8 mouse cellular contexts compared by ENCODE assay signal in genomic region chr1:161142531-161143159, GRCm38 (mm10). TPM values are rescaled to one million over a fixed set of nuclear protein-coding genes. Genes with fewer than 3 reads are reported as not detected.
DNase-seq lines count a peak whose midpoint lies in the region; ATAC-seq and TF ChIP-seq lines count a peak whose summit lies in the region.

Gene Ankrd45, plus strand, starts transcription at chr1:161142691.

- DNase-seq in brain, adult 2 months (ENCODE audit: low read depth, low spot score), result peak; percentile 80
- DNase-seq in forebrain, embryonic 10.5 days (ENCODE audit: extremely low spot score, low spot score), result peak; percentile 73
- peak; percentile 75 for DNase-seq in hindbrain, embryonic 11.5 days (ENCODE audit: low spot score)
- DNase-seq in layer of hippocampus, postnatal 10 days (ENCODE audit: low spot score in 2 of 2), result peak; percentile 50 to 63
- DNase-seq in right cerebral cortex, adult 18-20 months, result peak; percentile 84
- DNase-seq in gastrocnemius, adult 8-10 months (ENCODE audit: low spot score in 2 of 2), result no peak

- peak; percentile 95 for ATAC-seq in hindbrain, embryonic 11.5 days (ENCODE audit: low FRiP score)
- ATAC-seq in lung, embryonic 16.5 days (ENCODE audit: low read depth), result peak; percentile 78

- WGBS in forebrain, embryonic 10.5 days, result 3% methylated on average over 33 of the region's 33 CpGs
- WGBS in hindbrain, embryonic 11.5 days, result 6% methylated on average over 33 of the region's 33 CpGs
- WGBS in lung, embryonic 16.5 days, result 4% methylated on average over 33 of the region's 33 CpGs

- H3K4me1 ChIP-seq in E14TG2a.4 (replicated peaks; ENCODE audit: low read depth, low read length), result peaks cover 33% of the 10 kb centered on the region
- H3K4me1 ChIP-seq in forebrain, embryonic 10.5 days, result peaks cover 10% of the 10 kb centered on the region
- no peaks in the 10 kb centered on the region for H3K4me1 ChIP-seq in hindbrain, embryonic 11.5 days (replicated peaks; ENCODE audit: control insufficient read depth, insufficient read depth, low read length)
- no peaks in the 10 kb centered on the region; the same call in 1 of the 2 replicates for H3K4me1 ChIP-seq in lung, embryonic 16.5 days (replicated peaks; ENCODE audit: control insufficient read depth, insufficient read depth, low read length)

- no peaks in the 10 kb centered on the region for H3K27me3 ChIP-seq in E14TG2a.4 (ENCODE audit: insufficient read depth, low read length)
- peaks cover 6% of the 10 kb centered on the region for H3K27me3 ChIP-seq in forebrain, embryonic 10.5 days (ENCODE audit: poor library complexity, severe bottlenecking)
- no peaks in the 10 kb centered on the region for H3K27me3 ChIP-seq in hindbrain, embryonic 11.5 days (ENCODE audit: control insufficient read depth, insufficient read depth, low read length)
- H3K27me3 ChIP-seq in lung, embryonic 16.5 days (ENCODE audit: control insufficient read depth, insufficient read depth, low read depth, low read length), result no peaks in the 10 kb centered on the region; the same call in 1 of the 2 replicates

- peaks cover 13% of the 10 kb centered on the region for H3K36me3 ChIP-seq in E14TG2a.4 (ENCODE audit: insufficient read depth, low read length)
- H3K36me3 ChIP-seq in forebrain, embryonic 10.5 days (replicated peaks), result no peaks in the 10 kb centered on the region
- no peaks in the 10 kb centered on the region for H3K36me3 ChIP-seq in hindbrain, embryonic 11.5 days (ENCODE audit: control insufficient read depth, insufficient read depth, low read length)
- no peaks in the 10 kb centered on the region for H3K36me3 ChIP-seq in lung, embryonic 16.5 days (ENCODE audit: control insufficient read depth, insufficient read depth, low read length)

- peaks cover 27% of the 10 kb centered on the region for H3K9me3 ChIP-seq in E14TG2a.4 (ENCODE audit: low read length)
- H3K9me3 ChIP-seq in forebrain, embryonic 10.5 days, result no peaks in the 10 kb centered on the region
- H3K9me3 ChIP-seq in hindbrain, embryonic 11.5 days (ENCODE audit: control insufficient read depth, low read length), result no peaks in the 10 kb centered on the region
- H3K9me3 ChIP-seq in lung, embryonic 16.5 days (ENCODE audit: control insufficient read depth, low read length), result no peaks in the 10 kb centered on the region

- peak within 1 kb of the TSS; percentile 58 for H3K4me2 ChIP-seq in hindbrain, embryonic 11.5 days (replicated peaks; ENCODE audit: low read depth, low read length)
- H3K4me2 ChIP-seq in lung, embryonic 16.5 days (ENCODE audit: low read depth, low read length), result peak within 1 kb of the TSS; percentile 54

- peak within 1 kb of the TSS; percentile 75 for H3K4me3 ChIP-seq in E14TG2a.4 (replicated peaks; ENCODE audit: low read length)
- peak within 1 kb of the TSS; percentile 57 for H3K4me3 ChIP-seq in forebrain, embryonic 10.5 days
- H3K4me3 ChIP-seq in hindbrain, embryonic 11.5 days (ENCODE audit: low read depth, low read length), result peak within 1 kb of the TSS; percentile 36
- peak within 1 kb of the TSS; percentile 38 for H3K4me3 ChIP-seq in lung, embryonic 16.5 days (ENCODE audit: low read length)

- TF ChIP-seq CTCF in E14TG2a.4 (conservative IDR thresholded peaks at IDR 0.05; ENCODE audit: low read length), result no peak

- H3K27ac ChIP-seq in forebrain, embryonic 10.5 days, result peak within 1 kb of the TSS; percentile 79
- no peak within 1 kb of the TSS for H3K27ac ChIP-seq in hindbrain, embryonic 11.5 days (ENCODE audit: low read depth, low read length)
- no peak within 1 kb of the TSS for H3K27ac ChIP-seq in lung, embryonic 16.5 days (ENCODE audit: low read length)

- peak within 1 kb of the TSS; percentile 58 for H3K9ac ChIP-seq in hindbrain, embryonic 11.5 days (ENCODE audit: low read depth, low read length)
- H3K9ac ChIP-seq in lung, embryonic 16.5 days (ENCODE audit: low read length), result peak within 1 kb of the TSS; percentile 33

RNA-seq across cellular contexts. Expression of gene Ankrd45, which starts in this region (rescaled TPM):
- 8.8 and 8.9 TPM in 2 replicates for polyA plus RNA-seq in forebrain, embryonic 10.5 days (2016; fragmentation: Nextera tagmentation; extraction: Ambion mirVana)
- 4.6 and 5.9 TPM in 2 replicates for polyA plus RNA-seq in hindbrain, embryonic 11.5 days (2014; fragmentation: Nextera tagmentation; extraction: Ambion mirVana)
- total RNA-seq in layer of hippocampus, postnatal 10 days (2021), result 10 to 100 TPM; 27.1 to 29.2 TPM
- polyA plus RNA-seq in lung, embryonic 16.5 days (2015; fragmentation: Nextera tagmentation; extraction: Ambion mirVana), result 2.0 and 2.1 TPM in 2 replicates
- total RNA-seq in gastrocnemius, adult 8-10 months (2022), result not detected

Comparison
In these comparisons a context has a peak if more than half of its experiments do, and no peak if none do; other contexts are left out.
1. RNA of gene Ankrd45 (total RNA-seq): 27.1 to 29.2 TPM in layer of hippocampus, postnatal 10 days; not detected in gastrocnemius, adult 8-10 months; every median in the first group is over 10 times any median in the second.
2. DNase-seq: peak in brain, adult 2 months (single experiment), forebrain, embryonic 10.5 days (single experiment), hindbrain, embryonic 11.5 days (single experiment), layer of hippocampus, postnatal 10 days (2 of 2) and right cerebral cortex, adult 18-20 months (single experiment); none in gastrocnemius, adult 8-10 months (0 of 2).
3. Peak in every context shown above with its lines, with median percentiles within 50 percentile points of each other: H3K4me3 ChIP-seq.